Mouse (Mus musculus) retina, postnatal 7 days (tissue): Measurements from ENCODE around the gene Inpp5d.

Experiments
- DNase-seq: peaks from one replicate; pipeline ENCODE4 v3.0.0-alpha.2; 2012; ENCODE audit warnings: low read depth, low spot score

Gene Inpp5d

GRCm38 (mm10) chr1:87620211-87620668 lies at the start of gene Inpp5d:
Gene Inpp5d, plus strand, starts transcription at chr1:87620312.
- DNase-seq: no peak

- DNase-seq: no peak
Measured at GRCm38 (mm10) chr1:87573261-87573660, 46.9 kb upstream of the Inpp5d start.

DNA sequence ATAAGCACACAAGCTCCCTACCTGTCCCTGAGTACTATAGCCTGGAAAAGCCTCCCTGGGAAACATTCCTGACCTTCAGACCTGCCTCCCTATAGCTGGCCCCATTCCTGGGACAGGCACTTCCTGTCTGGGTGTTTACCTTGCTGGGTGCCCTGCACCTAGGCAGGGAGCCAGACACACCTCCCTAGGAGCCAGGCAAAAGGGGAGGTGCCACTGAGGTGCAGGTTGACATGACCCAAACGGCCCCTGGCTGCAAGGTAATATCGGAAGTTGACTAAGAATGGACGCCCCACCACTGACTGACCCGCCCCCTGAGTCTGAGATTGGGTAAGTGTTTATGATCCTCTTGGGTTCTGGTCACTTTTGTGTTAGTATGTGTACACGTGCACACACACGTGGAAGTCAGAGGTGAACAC lies 46.3 kb upstream of the Inpp5d start, which contains the start of gene Ngef:
Gene Ngef, minus strand, starts transcription at position 71 of the 416 bp plus-strand sequence.
- DNase-seq: no peak

DNA sequence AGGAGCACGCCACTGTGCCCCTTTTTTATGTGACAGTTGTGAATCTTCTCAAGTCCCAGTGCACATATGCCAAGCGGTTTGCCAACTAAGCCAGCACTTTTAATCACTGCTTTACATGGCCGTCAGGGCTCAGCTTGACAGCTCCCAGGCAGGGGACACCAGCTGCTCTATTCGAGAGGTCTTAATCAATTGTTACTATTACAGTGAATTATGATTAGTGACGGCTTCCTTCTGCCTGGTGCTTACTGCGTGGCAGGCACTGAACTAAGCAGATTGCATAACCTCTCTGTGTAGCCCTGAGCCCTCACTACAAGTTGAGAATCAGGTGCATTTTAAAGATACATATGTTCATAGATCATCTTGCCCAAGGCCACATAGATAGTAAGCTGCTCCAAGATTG lies 45.8 kb upstream of the Inpp5d start:
- peak; percentile 39 for DNase-seq

- no peak for DNase-seq
Measured at GRCm38 (mm10) chr1:87574785-87575184, 45.3 kb upstream of the Inpp5d start.

DNA sequence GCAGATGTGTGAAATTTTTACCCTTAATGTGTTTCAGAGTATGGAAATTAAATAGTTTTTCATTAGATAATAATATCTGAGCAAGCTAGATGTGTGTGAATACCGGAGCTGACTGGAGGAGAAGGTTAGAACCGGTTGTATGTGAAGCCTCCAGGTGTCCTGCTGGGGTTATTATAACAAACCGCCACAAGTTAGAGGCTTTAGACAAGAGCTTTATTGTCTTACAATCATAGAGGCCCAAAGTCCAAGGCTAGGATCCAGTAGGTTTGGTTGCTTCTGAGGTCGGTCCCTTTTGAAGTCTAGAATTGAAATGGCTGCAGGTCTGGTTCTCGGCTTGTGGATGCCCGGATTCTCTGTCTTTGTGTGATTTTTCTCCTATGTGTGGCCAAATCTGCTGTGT lies 41.1 kb upstream of the Inpp5d start:
- DNase-seq: no peak

DNA sequence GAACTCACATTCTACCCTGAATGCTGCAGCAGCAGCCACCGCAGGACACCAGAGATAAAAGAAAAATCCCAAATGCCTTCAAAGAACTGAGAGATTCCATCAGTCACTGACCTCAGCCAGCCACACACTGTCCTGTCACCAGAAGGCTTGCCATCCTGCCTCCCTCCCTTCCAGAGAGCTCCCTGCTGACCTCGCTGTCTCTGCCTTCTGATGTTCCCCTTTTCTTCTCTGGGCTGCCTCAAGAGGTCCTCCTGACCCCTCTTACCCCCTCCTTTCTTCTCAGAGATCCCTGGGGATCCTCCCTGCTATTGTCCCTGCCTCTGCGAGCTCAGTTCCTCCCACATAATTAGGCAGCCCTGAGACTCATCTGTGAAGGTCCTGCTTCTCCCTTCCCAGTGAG lies 39.3 kb upstream of the Inpp5d start:
- no peak for DNase-seq

- no peak for DNase-seq
Measured at GRCm38 (mm10) chr1:87589162-87589561, 30.9 kb upstream of the Inpp5d start.

DNA sequence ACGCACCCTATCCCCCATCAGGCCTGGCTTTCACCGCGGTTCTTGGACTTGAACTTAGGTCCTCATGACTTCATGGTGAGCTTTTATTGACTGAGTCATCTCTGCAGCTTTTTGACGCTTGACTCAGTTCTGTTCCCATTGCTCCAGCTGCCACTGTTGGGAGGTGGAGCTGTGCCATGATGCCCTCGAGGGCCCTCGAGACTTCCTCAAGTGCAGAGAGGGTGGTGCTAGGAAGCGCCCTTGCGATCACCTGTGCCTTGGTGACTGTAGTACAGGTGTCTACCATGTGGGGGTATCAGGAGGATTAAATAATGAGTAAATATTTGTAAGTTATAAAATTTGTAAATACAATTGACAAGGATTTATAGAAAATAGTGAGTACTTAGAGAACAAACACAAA lies 30.1 kb upstream of the Inpp5d start:
- no peak for DNase-seq

DNA sequence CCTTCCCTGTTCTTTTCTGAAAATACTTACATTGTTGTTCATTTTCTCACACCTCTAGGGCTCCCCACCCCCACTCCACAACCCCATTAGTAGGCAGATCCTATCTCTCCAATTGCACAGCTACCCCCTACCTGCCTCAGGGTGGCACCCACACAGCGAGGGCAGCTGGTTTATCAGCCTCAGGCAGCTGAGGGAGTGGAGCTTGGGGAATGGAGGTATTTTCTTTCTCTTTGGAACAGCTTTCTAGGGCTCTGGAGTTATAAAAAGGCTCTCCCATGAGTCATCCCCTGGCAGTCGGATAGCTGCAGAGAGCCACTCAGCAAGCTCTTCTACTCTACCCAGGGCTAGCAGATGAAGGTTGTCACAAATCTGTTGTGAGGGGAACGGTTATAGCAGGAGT lies 25.9 kb upstream of the Inpp5d start:
- no peak for DNase-seq

DNA sequence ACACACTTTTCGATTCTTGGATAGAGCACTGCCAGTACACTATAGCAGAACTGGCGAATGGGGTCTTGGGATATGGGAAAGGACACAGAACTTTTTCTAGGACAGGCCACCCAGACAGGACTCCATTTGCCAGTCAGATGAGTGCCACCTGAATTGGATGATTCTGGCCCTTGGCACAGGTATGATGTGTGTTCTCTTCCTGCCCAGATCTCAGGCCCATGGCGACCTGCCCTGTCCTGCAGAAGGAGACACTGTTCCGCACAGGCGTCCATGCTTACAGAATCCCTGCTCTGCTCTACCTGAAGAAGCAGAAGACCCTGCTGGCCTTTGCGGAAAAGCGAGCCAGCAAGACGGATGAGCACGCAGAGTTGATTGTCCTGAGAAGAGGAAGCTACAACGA lies 25.4 kb upstream of the Inpp5d start:
- no peak for DNase-seq

- no peak for DNase-seq
Measured at GRCm38 (mm10) chr1:87600533-87600932, 19.6 kb upstream of the Inpp5d start.

- DNase-seq: no peak
Measured at GRCm38 (mm10) chr1:87601801-87602200, 18.3 kb upstream of the Inpp5d start.

DNA sequence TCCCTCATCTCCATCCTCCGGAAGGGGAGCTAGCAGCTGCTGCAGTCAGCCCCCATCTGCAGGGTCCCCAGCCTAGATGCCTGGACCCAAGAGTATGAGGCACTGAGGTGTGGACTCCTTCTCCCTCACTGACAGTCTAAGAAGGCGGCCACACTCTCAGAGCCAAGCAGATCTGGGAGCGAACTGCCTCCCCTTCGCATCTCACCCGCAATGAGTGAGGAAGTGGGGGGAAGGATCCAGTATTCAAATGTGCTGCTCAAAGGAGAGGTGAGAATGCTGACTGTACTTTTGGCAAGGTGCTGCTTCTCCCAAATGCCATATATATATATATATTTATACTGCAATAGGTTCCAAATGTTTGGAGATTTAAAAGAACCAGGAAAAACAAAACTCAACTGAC lies 16.7 kb upstream of the Inpp5d start:
- no peak for DNase-seq

DNA sequence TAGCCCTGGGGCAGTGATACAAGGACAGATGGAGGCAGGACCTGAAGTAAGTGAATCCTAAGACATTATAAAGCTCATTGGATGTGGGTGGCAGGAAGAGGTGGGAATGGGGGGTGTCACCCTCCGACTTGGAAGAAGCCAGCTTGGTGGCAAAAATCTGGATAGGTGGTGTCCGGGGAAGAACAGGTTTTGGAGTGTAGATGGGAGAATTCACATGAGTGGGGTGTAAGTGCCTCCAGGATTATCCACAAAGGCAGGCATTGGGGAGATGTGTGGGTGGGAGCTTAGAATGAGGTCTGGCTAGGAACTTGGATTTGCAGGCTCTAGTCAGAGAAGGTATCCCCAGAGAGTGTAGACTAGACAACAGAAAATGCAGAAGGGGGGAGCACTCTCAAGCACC lies 14.8 kb upstream of the Inpp5d start:
- no peak for DNase-seq

- DNase-seq: no peak
Measured at GRCm38 (mm10) chr1:87607385-87608091, 12.6 kb upstream of the Inpp5d start.

GRCm38 (mm10) chr1:87608416-87609046 lies 11.6 kb upstream of the Inpp5d start:
- peak; percentile 34 for DNase-seq

- DNase-seq: no peak
Measured at GRCm38 (mm10) chr1:87614576-87615295, 5.4 kb upstream of the Inpp5d start.

DNA sequence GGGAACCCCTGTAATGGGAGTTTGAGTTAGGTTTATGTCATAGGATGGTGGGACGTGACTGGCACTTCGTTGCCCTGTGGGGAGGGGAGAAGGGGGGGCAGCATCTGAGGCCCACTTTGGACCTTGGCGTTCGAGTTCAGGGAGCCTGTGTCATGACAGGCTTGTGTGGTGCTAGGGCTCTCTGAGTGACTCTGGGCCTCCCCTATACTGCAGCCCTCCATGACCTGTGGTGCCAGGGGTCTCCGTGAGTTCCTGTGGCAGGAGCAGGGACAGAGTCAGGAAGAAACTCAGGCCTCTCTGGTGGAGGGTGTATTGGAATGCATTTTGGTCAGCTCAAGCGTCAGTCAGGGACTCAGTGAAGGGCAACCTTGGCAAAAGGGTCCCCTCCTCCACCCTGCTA lies 581 bp downstream of the Inpp5d start:
- DNase-seq: no peak

GRCm38 (mm10) chr1:87621146-87621857 lies 1.2 kb downstream of the Inpp5d start:
- no peak for DNase-seq

DNA sequence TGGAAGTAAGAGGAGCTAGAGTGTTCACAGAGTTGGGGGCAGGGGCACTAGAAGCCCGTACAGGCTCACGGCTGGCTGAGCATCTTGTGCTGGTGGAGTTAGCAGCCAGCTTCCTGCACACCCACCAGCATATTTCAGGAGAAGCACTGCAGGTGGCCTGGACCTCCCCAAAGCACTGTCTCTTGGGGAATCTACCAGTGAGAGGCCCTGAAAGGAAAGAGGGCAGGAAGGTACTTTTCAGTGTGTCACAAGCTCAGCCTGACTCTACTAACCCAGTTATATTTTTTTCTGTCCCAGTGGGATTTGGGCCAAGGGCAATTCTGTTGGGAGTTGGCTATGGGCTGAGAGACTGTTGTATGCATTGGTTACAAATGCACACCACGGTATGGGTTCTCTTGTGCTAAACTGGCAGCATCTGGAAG lies 1.8 kb downstream of the Inpp5d start:
- no peak for DNase-seq
